Mouse (Mus musculus): ENCODE measurements around the gene Pdia5. TPM values are rescaled to one million over a fixed set of nuclear protein-coding genes. Genes with fewer than 3 reads are reported as not detected.

Pdia5 gene
- polyA plus RNA-seq, 1 experiment from 2014 or later, result 49.4 TPM

DNA sequence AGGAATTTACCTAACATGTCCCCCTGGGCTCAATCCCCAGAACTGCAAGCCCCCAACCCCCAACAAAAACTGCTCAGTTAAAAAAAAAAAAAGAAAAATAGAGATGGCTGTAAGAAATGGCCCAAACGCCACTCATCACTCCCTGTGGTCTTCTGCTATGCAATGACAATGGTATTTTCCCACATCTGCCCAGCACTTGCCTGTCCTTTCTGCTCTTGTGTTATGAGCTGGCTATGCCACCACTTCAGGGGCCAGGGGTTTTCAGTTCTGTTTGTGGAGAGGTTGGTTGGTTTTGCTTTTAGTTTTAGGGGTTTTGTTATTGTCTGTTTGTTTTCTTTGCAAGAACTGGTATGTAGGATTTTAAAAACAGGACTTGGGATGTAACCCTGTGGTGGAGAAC lies 13.4 kb downstream of the Pdia5 start:
- Histone ChIP-seq H3K36me3 (peaks cover 4% of the 10 kb centered on the region; the same call in 1 of the 2 replicates), H3K9me3 (replicated peaks) (no peaks in the 10 kb centered on the region), H3K4me2 (no peak overlapping the region), H3K4me1 (no peaks in the 10 kb centered on the region), H3K9ac (no peak overlapping the region), H3K4me3 (no peak overlapping the region), H3K27ac (no peak overlapping the region), H3K27me3 (replicated peaks) (no peaks in the 10 kb centered on the region)
- WGBS (ENCODE audit: insufficient replicate concordance), result 64% methylated on average over 1 of the region's 1 CpGs
- no peak for ATAC-seq

DNA sequence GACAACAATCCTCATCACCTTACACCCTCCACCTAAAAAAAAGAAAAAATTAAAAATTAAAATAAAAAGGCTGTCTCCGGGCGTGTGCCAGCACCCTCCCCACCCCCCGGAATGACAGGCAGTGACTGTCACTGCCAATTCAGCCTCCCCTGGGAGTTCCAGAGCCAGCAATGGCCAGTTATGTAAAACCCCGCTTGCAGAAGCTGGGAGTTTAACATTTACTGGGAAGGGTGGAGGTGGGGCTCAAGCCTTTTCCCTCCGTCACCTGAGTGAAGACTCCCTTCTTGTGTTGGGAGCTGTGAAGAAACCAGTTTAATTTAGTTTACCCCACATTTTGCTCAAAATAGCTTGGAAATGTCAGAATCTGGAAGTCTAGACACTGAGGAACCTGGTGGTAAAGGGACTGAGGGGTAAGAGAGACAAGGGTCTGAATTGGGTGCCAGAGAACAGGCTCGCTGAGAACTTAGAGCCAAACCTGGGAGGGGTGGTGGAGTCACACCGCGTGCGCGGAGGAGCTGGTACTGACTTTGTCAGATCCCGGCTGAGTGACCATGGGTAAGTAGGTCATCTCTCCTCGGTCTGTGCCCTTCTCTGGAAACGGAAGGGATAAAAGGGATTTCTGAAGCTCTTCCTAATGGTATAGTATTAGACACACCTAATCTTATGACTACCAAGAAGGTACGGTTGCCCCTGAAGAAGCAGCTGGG lies 18.0 kb downstream of the Pdia5 start:
- 0 out of 2 replicates have a peak, but pooled peaks cover 4% of the 10 kb centered on the region for H3K4me1 ChIP-seq
- H3K36me3 ChIP-seq, result no peaks in the 10 kb centered on the region; the same call in 1 of the 2 replicates
- no peak overlapping the region for H3K27ac ChIP-seq
- ATAC-seq, result no peak
- no peak overlapping the region for H3K4me2 ChIP-seq
- H3K4me3 ChIP-seq, result no peak overlapping the region
- no peak overlapping the region for H3K9ac ChIP-seq
- 82% methylated on average over 14 of the region's 14 CpGs for WGBS (ENCODE audit: insufficient replicate concordance)
- H3K9me3 ChIP-seq (replicated peaks), result no peaks in the 10 kb centered on the region
- no peaks in the 10 kb centered on the region for H3K27me3 ChIP-seq (replicated peaks)

DNA sequence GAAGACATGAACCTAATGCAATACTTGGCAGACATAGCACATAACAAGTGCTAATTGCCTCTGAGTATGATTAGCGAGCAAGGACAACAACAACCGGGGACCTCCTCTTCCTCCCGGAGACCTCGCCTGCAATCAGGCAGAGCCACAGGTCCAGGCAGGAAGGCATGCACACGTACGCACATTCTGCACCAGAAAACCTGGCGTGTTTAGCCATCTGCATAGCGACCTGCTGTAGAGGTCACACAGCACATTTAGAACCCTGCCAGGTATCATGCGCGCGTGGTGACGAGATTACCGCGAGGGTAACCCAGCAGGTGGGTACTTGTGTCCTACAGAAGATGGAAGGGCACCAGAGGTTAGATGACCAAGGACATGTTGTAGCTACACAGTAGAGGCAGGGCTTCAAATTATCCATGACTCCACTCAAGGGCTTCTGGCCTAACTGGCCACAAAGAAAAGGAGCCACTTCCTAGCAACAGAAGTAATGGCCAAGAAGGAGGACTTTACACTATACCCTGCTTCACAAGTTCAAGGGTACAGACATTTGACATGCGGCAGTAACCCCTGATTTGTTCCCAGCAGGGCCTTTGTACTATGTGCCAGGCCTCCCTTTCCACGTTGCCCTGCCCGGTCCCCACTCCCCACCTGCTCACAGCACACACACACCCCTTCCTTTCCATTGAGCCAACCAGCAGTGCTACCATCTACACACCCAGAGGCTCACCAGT lies 18.7 kb downstream of the Pdia5 start:
- Histone ChIP-seq H3K9me3 (replicated peaks) (no peaks in the 10 kb centered on the region), H3K9ac (no peak overlapping the region), H3K27ac (no peak overlapping the region), H3K4me1 (0 out of 2 replicates have a peak, but pooled peaks cover 4% of the 10 kb centered on the region), H3K4me3 (no peak overlapping the region), H3K4me2 (no peak overlapping the region), H3K27me3 (replicated peaks) (no peaks in the 10 kb centered on the region), H3K36me3 (no peaks in the 10 kb centered on the region; the same call in 1 of the 2 replicates)
- 83% methylated on average over 17 of the region's 17 CpGs for WGBS (ENCODE audit: insufficient replicate concordance)
- ATAC-seq, result no peak

DNA sequence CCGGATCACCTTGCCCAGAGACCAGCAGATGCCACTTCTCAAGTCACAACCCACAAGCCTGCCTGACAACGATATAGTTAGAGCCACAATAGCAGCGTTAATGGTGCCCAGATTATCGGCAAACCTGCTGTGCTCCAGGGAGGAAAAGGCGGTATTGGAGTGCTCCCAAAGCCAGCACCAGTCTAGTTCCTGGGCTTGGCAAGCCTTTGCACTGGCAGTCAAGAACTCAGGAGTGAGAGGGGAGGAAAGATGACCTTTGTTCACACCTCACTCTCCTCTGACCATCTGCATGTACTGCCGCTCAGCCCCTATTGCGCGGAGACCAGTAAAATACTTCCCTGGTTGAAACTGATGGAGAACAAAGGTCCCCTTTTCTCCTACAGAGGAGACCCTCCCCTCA lies 19.7 kb downstream of the Pdia5 start:
- Histone ChIP-seq H3K9ac (no peak overlapping the region), H3K27ac (no peak overlapping the region), H3K4me2 (no peak overlapping the region), H3K4me3 (no peak overlapping the region), H3K36me3 (no peaks in the 10 kb centered on the region; the same call in 1 of the 2 replicates), H3K4me1 (0 out of 2 replicates have a peak, but pooled peaks cover 4% of the 10 kb centered on the region), H3K9me3 (replicated peaks) (no peaks in the 10 kb centered on the region), H3K27me3 (replicated peaks) (no peaks in the 10 kb centered on the region)
- WGBS (ENCODE audit: insufficient replicate concordance), result 81% methylated on average over 8 of the region's 8 CpGs
- no peak for ATAC-seq

DNA sequence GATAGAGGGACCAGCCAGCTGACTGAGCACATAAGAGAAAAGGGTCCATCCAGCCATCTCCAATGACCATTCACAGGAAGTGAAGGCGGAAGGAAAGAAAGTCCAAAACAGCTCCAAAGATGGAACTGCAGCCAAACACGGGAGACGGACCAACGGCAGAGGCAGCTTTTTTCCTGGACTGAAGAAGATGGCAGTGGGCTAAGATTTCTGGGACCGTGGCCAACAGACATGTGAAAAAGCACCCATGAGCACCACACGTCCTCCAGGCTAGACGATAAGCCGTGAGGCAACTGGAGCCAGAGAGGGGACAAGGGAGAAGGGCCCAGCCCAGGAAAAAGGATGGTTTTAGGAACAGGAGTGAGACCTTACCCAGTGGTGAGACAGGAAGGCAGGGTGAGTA lies 20.6 kb downstream of the Pdia5 start:
- ATAC-seq, result no peak
- Histone ChIP-seq H3K27me3 (replicated peaks) (no peaks in the 10 kb centered on the region), H3K9ac (no peak overlapping the region), H3K4me1 (0 out of 2 replicates have a peak, but pooled peaks cover 4% of the 10 kb centered on the region), H3K4me2 (no peak overlapping the region), H3K27ac (no peak overlapping the region), H3K4me3 (no peak overlapping the region), H3K9me3 (replicated peaks) (no peaks in the 10 kb centered on the region), H3K36me3 (peaks cover under 1% of the 10 kb centered on the region; the same call in 1 of the 2 replicates)
- 65% methylated on average over 8 of the region's 8 CpGs for WGBS (ENCODE audit: insufficient replicate concordance)

DNA sequence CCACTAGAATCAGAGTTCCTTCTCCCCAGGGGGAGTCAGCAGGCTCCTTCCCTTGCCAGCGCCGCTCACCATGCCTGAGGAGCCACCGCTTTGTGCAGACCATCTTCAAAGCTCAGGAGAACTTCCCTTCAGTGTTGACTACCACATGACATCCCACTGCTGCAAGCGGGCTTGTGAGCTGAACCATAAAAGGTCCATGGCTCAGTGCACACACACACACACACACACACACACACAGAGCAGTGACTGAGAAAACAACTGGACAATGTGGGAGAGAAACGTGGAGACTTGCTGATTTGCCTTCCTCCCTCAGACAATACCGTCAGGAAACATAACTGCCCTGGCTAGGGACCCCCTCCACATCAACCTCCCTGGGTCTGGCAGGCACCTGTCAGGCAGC lies 21.7 kb downstream of the Pdia5 start:
- peaks cover 11% of the 10 kb centered on the region; the same call in 1 of the 2 replicates for H3K36me3 ChIP-seq
- ATAC-seq, result no peak
- H3K9ac ChIP-seq, result no peak overlapping the region
- H3K27ac ChIP-seq, result no peak overlapping the region
- H3K27me3 ChIP-seq (replicated peaks), result no peaks in the 10 kb centered on the region
- 0 out of 2 replicates have a peak, but pooled peaks cover 4% of the 10 kb centered on the region for H3K4me1 ChIP-seq
- H3K9me3 ChIP-seq (replicated peaks), result no peaks in the 10 kb centered on the region
- no peak overlapping the region for H3K4me2 ChIP-seq
- WGBS (ENCODE audit: insufficient replicate concordance), result 85% methylated on average over 6 of the region's 6 CpGs
- no peak overlapping the region for H3K4me3 ChIP-seq

DNA sequence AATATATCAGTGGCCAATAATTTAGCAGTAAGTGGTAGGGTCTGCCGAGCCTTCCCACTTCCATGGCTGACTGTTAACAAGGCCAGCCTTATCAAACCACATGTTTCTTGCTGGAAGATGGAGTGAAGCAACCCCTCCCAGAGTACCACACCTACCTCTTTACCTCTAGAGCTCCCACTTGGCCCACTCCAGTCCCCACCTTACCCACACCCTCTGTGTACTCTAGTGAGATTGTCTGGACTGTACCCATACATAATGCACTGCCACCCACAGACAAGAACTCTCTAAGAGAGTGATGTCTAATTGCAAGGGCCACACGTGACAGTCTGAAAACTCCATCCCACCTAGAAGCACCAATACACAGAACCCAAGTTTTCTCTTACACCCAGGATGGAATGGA lies 23.6 kb downstream of the Pdia5 start:
- Histone ChIP-seq H3K9me3 (replicated peaks) (no peaks in the 10 kb centered on the region), H3K9ac (no peak overlapping the region), H3K27me3 (replicated peaks) (no peaks in the 10 kb centered on the region), H3K4me1 (0 out of 2 replicates have a peak, but pooled peaks cover 4% of the 10 kb centered on the region), H3K27ac (no peak overlapping the region), H3K4me3 (no peak overlapping the region), H3K36me3 (peaks cover 23% of the 10 kb centered on the region), H3K4me2 (no peak overlapping the region)
- no peak for ATAC-seq
- 66% methylated on average over 2 of the region's 2 CpGs for WGBS (ENCODE audit: insufficient replicate concordance)

DNA sequence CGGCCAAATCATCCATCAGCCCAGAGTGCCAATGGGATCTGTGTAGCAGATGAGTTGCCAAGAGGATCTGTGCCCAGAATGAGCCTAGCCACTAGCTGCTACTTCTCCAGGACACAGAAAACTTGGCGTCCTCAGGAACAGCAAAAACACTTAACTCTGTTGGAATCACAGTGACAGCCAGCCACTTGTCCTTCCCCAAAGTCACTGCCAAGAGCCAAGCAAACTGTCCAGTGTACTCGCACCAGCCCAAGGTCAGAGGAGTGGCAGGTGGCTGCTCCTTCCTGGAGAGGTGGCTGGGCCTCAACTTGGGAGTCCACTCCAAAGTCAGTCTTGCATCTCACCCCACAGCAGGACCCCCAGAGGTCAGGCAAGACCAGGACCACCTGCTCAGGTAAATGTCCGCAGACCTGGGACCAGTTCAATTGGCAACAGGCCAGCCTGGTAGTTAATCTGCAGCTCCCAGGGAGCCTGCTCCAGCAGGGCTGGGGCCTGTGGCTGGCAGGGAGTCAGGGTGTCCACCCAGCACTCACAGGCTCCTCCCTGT lies 24.8 kb downstream of the Pdia5 start:
- Histone ChIP-seq H3K27ac (no peak overlapping the region), H3K4me1 (0 out of 2 replicates have a peak, but pooled peaks cover 4% of the 10 kb centered on the region), H3K9ac (no peak overlapping the region), H3K4me3 (no peak overlapping the region), H3K36me3 (peaks cover 34% of the 10 kb centered on the region), H3K9me3 (replicated peaks) (no peaks in the 10 kb centered on the region), H3K4me2 (no peak overlapping the region), H3K27me3 (replicated peaks) (no peaks in the 10 kb centered on the region)
- WGBS (ENCODE audit: insufficient replicate concordance), result 67% methylated on average over 4 of the region's 4 CpGs
- no peak for ATAC-seq

DNA sequence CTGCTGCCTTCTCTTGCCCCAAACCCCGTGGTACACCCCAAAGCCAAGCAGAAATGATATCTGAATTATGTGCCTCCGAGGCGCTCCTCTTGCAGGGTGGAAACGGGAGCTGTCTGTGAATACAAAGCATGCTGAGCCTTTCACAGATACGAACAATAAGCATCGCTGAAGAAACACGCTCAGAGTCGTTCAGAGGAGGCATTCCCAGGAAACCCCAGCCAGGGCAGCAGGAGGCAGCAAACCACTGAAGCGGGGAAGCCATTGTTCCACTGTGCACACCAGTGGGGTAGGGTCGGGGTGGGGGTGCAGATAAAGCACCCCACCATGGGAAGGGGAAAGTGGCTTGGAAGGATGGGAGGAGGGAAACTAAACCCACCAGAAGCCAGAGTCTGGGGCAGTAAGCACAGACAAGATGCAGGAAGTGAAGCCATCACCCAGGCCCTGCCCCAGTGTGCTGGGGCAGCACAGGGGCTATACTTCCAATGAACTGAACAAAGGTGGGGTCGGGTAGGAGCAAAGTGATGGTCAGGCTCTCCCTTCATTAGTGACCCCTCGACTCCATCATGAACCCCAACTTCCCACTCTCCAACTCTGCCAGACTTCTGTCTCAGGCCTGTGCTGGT lies 25.9 kb downstream of the Pdia5 start:
- 70% methylated on average over 12 of the region's 12 CpGs for WGBS (ENCODE audit: insufficient replicate concordance)
- peaks cover 36% of the 10 kb centered on the region for H3K36me3 ChIP-seq
- no peak overlapping the region for H3K4me2 ChIP-seq
- no peaks in the 10 kb centered on the region for H3K27me3 ChIP-seq (replicated peaks)
- no peaks in the 10 kb centered on the region for H3K9me3 ChIP-seq (replicated peaks)
- no peak overlapping the region for H3K4me3 ChIP-seq
- no peak for ATAC-seq
- no peak overlapping the region for H3K9ac ChIP-seq
- no peaks in the 10 kb centered on the region for H3K4me1 ChIP-seq
- no peak overlapping the region for H3K27ac ChIP-seq

DNA sequence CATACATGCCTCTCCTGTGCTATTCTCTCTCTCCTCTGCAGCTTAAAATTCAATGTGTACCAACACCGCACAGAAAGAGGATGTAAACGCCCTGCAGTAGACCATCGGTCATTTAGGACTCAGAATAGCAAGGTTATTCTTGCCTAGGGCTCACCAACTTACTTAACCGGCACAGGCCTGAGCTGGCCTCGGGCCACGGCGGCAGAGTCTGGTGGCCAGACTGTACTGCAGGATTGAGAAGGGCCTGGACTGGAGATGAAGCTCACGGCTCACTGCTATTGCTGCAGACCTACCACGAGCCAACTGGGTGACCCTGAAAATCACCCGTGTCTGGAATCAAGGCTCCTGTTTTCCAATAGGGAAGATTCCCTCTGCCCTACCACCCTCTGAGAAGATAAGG lies 27.0 kb downstream of the Pdia5 start:
- no peak overlapping the region for H3K4me3 ChIP-seq
- WGBS (ENCODE audit: insufficient replicate concordance), result 80% methylated on average over 10 of the region's 10 CpGs
- no peaks in the 10 kb centered on the region for H3K4me1 ChIP-seq
- H3K9me3 ChIP-seq (replicated peaks), result no peaks in the 10 kb centered on the region
- ATAC-seq, result no peak
- no peaks in the 10 kb centered on the region for H3K27me3 ChIP-seq (replicated peaks)
- no peak overlapping the region for H3K27ac ChIP-seq
- H3K4me2 ChIP-seq, result no peak overlapping the region
- H3K36me3 ChIP-seq, result peaks cover 36% of the 10 kb centered on the region
- H3K9ac ChIP-seq, result no peak overlapping the region

DNA sequence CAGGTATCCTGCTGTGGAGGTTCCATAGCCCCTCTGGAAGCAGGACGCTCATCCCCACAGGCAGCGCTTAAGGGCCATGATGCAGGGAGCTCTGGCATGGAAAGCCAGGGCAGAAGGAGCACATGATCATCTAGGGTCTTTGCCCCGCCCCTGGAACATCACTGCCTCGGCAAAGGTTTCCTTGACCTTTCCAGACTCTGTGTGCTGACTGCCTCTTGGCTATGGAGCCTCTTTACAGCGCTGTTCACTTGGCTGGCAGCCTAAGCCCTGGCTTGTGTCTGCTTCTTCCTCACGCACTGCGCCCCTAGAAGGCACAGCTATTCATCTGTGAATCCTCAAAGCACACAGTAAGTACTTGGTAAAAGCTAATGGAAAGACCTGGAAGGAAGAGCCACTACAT lies 27.7 kb downstream of the Pdia5 start:
- Histone ChIP-seq H3K9me3 (replicated peaks) (no peaks in the 10 kb centered on the region), H3K27me3 (replicated peaks) (no peaks in the 10 kb centered on the region), H3K4me2 (no peak overlapping the region), H3K9ac (no peak overlapping the region), H3K4me3 (no peak overlapping the region), H3K4me1 (no peaks in the 10 kb centered on the region), H3K36me3 (peaks cover 42% of the 10 kb centered on the region), H3K27ac (no peak overlapping the region)
- WGBS (ENCODE audit: insufficient replicate concordance), result 84% methylated on average over 7 of the region's 7 CpGs
- ATAC-seq, result no peak

DNA sequence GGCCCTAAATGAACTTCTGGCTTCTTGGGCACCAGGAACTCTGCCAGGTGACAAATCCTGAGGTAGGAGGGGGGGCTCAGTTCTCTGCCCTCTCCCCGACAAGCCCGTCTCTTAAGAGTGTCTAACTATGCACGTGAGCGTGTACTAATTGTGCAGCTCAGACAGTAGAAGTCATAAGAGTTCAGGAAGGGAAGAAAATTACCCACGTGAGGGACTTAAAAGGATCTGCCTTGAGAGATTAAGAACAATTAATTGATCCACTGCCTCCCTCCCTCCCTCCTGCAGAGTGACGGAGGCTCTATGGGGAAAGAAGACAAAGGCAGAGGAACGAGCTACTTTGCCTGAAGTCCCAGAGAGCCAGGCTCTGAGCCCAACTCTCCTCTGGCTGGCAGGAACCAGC lies 31.1 kb downstream of the Pdia5 start:
- Histone ChIP-seq H3K36me3 (peaks cover 67% of the 10 kb centered on the region), H3K4me1 (no peaks in the 10 kb centered on the region), H3K4me3 (no peak overlapping the region), H3K9me3 (replicated peaks) (no peaks in the 10 kb centered on the region), H3K27me3 (replicated peaks) (no peaks in the 10 kb centered on the region), H3K27ac (no peak overlapping the region), H3K4me2 (no peak overlapping the region), H3K9ac (no peak overlapping the region)
- ATAC-seq, result no peak
- 74% methylated on average over 7 of the region's 7 CpGs for WGBS (ENCODE audit: insufficient replicate concordance)

All from liver, embryonic 12.5 days (tissue).